Mouse (Mus musculus) intestine, embryonic 15.5 days (tissue): ENCODE results near the gene Mdm1. TPM values are rescaled to one million over a fixed set of nuclear protein-coding genes. Genes with fewer than 3 reads are reported as not detected.

ENCODE experiments used
- ATAC-seq: fragments of 200-750 bp; cut with Nextera tagmentation; 2 replicates; pipeline ENCODE4 v1.8.0; 2017; ENCODE audit warnings: moderate TSS enrichment, moderate library complexity
- H3K27ac ChIP-seq: fragments of 300-500 bp; sonication (generic); 2 replicates; pipeline ENCODE4 v1.5.1; 2015; ENCODE audit warnings: mild to moderate bottlenecking, inconsistent platforms
- H3K27me3 ChIP-seq: fragments of 300-500 bp; sonication (generic); replicated peaks from 2 replicates; pipeline ENCODE4 v1.6.1; 2015; ENCODE audit warnings: inconsistent platforms
- H3K36me3 ChIP-seq: fragments of 300-500 bp; sonication (generic); 2 replicates; pipeline ENCODE4 v1.6.1; 2015; ENCODE audit warnings: inconsistent platforms
- H3K4me1 ChIP-seq: fragments of 300-500 bp; sonication (generic); replicated peaks from 2 replicates; pipeline ENCODE4 v1.6.1; 2015; ENCODE audit warnings: inconsistent platforms
- H3K4me2 ChIP-seq: fragments of 300-500 bp; sonication (generic); replicated peaks from 2 replicates; pipeline ENCODE4 v1.6.1; 2015; ENCODE audit warnings: mild to moderate bottlenecking, inconsistent platforms
- H3K4me3 ChIP-seq: fragments of 300-500 bp; sonication (generic); replicated peaks from 2 replicates; pipeline ENCODE4 v1.5.1; 2015; ENCODE audit warnings: inconsistent platforms
- H3K9ac ChIP-seq: fragments of 300-500 bp; sonication (generic); 2 replicates; pipeline ENCODE4 v1.6.1; 2015; ENCODE audit warnings: inconsistent platforms
- H3K9me3 ChIP-seq: fragments of 300-500 bp; sonication (generic); 2 replicates; pipeline ENCODE4 v1.6.1; 2016; ENCODE audit warnings: inconsistent platforms
- WGBS: fragments of 180-500 bp; shearing (Covaris S2); methylation state at CpG from one replicate; pipeline ENCODE4 v1.1.7; 2015; 5-methylcytosine and 5-hydroxymethylcytosine counted together
- polyA plus RNA-seq: library from polyadenylated mRNA; unstranded; fragments of >200 nt; fragmentation: Nextera tagmentation; extraction: Ambion mirVana; gene quantifications from 2 replicates; pipeline ENCODE4 v1.2.1, GENCODE M21; 2015

Mdm1 gene
- 17.2 and 19.6 TPM in 2 replicates for polyA plus RNA-seq

GRCm38 (mm10) chr10:118141018-118141883 is at the start of gene Mdm1:
Gene Mdm1 (plus strand): TSS chr10:118141811.
- 5% methylated on average over 45 of the region's 47 CpGs for WGBS
- peak; percentile 100 for ATAC-seq
- peak within 1 kb of the TSS; percentile 87 for H3K4me3 ChIP-seq
- peak within 1 kb of the TSS; percentile 69 for H3K9ac ChIP-seq
- H3K4me1 ChIP-seq = no peaks in the 10 kb centered on the region
- H3K4me2 ChIP-seq = peak within 1 kb of the TSS; percentile 85
- H3K27me3 ChIP-seq = no peaks in the 10 kb centered on the region
- H3K27ac ChIP-seq = no peak within 1 kb of the TSS
- H3K9me3 ChIP-seq = no peaks in the 10 kb centered on the region
- H3K36me3 ChIP-seq = no peaks in the 10 kb centered on the region

- Histone ChIP-seq H3K4me1 (peaks cover under 1% of the 10 kb centered on the region; the same call in 1 of the 2 replicates), H3K4me2 (no peak overlapping the region), H3K4me3 (no peak overlapping the region), H3K9me3 (no peaks in the 10 kb centered on the region), H3K36me3 (no peaks in the 10 kb centered on the region), H3K27ac (no peak overlapping the region), H3K9ac (no peak overlapping the region), H3K27me3 (no peaks in the 10 kb centered on the region)
- 74% methylated on average over 6 of the region's 6 CpGs for WGBS
- ATAC-seq = no peak
Measured at GRCm38 (mm10) chr10:118092745-118093144, 48.9 kb upstream of the Mdm1 start.

GRCm38 (mm10) chr10:118093728-118094127 is 47.9 kb upstream of the Mdm1 start:
- no peaks in the 10 kb centered on the region for H3K9me3 ChIP-seq
- ATAC-seq = no peak
- H3K4me2 ChIP-seq = no peak overlapping the region
- no peaks in the 10 kb centered on the region for H3K36me3 ChIP-seq
- no peak overlapping the region for H3K4me3 ChIP-seq
- WGBS = 46% methylated on average over 9 of the region's 9 CpGs
- H3K27me3 ChIP-seq = no peaks in the 10 kb centered on the region
- H3K27ac ChIP-seq = no peak overlapping the region
- H3K9ac ChIP-seq = no peak overlapping the region
- H3K4me1 ChIP-seq = no peaks in the 10 kb centered on the region

- no peaks in the 10 kb centered on the region for H3K36me3 ChIP-seq
- H3K4me3 ChIP-seq = no peak overlapping the region
- no peaks in the 10 kb centered on the region for H3K4me1 ChIP-seq
- no peaks in the 10 kb centered on the region for H3K9me3 ChIP-seq
- WGBS = 87% methylated on average over 4 of the region's 4 CpGs
- H3K27me3 ChIP-seq = no peaks in the 10 kb centered on the region
- no peak overlapping the region for H3K4me2 ChIP-seq
- ATAC-seq = no peak
- no peak overlapping the region for H3K27ac ChIP-seq
- H3K9ac ChIP-seq = no peak overlapping the region
Measured at GRCm38 (mm10) chr10:118094853-118095252, 46.8 kb upstream of the Mdm1 start.

GRCm38 (mm10) chr10:118096223-118096622 is 45.4 kb upstream of the Mdm1 start:
- no peak overlapping the region for H3K27ac ChIP-seq
- no peaks in the 10 kb centered on the region for H3K4me1 ChIP-seq
- no peak overlapping the region for H3K9ac ChIP-seq
- H3K4me3 ChIP-seq = no peak overlapping the region
- H3K36me3 ChIP-seq = no peaks in the 10 kb centered on the region
- no peaks in the 10 kb centered on the region for H3K9me3 ChIP-seq
- 83% methylated on average over 6 of the region's 6 CpGs for WGBS
- H3K27me3 ChIP-seq = no peaks in the 10 kb centered on the region
- ATAC-seq = no peak
- no peak overlapping the region for H3K4me2 ChIP-seq

- Histone ChIP-seq H3K9me3 (no peaks in the 10 kb centered on the region), H3K4me3 (no peak overlapping the region), H3K27me3 (no peaks in the 10 kb centered on the region), H3K4me1 (no peaks in the 10 kb centered on the region), H3K27ac (no peak overlapping the region), H3K4me2 (no peak overlapping the region), H3K36me3 (no peaks in the 10 kb centered on the region), H3K9ac (no peak overlapping the region)
- 68% methylated on average over 3 of the region's 3 CpGs for WGBS
- no peak for ATAC-seq
Measured at GRCm38 (mm10) chr10:118097898-118098297, 43.7 kb upstream of the Mdm1 start.

- no peak overlapping the region for H3K9ac ChIP-seq
- H3K27ac ChIP-seq = no peak overlapping the region
- H3K27me3 ChIP-seq = no peaks in the 10 kb centered on the region
- H3K4me1 ChIP-seq = no peaks in the 10 kb centered on the region
- H3K36me3 ChIP-seq = no peaks in the 10 kb centered on the region
- no peaks in the 10 kb centered on the region for H3K9me3 ChIP-seq
- no peak overlapping the region for H3K4me2 ChIP-seq
- ATAC-seq = no peak
- 68% methylated on average over 5 of the region's 5 CpGs for WGBS
- H3K4me3 ChIP-seq = no peak overlapping the region
Measured at GRCm38 (mm10) chr10:118100570-118100969, 41.0 kb upstream of the Mdm1 start.

- Histone ChIP-seq H3K9me3 (no peaks in the 10 kb centered on the region), H3K36me3 (no peaks in the 10 kb centered on the region), H3K4me1 (no peaks in the 10 kb centered on the region), H3K27ac (no peak overlapping the region), H3K27me3 (no peaks in the 10 kb centered on the region), H3K4me3 (no peak overlapping the region), H3K9ac (no peak overlapping the region), H3K4me2 (no peak overlapping the region)
- ATAC-seq = no peak
- 88% methylated on average over 2 of the region's 2 CpGs for WGBS
Measured at GRCm38 (mm10) chr10:118101056-118101455, 40.6 kb upstream of the Mdm1 start.

- Histone ChIP-seq H3K36me3 (no peaks in the 10 kb centered on the region), H3K9me3 (no peaks in the 10 kb centered on the region), H3K4me3 (peak overlapping the region; percentile 37), H3K27me3 (no peaks in the 10 kb centered on the region), H3K27ac (no peak overlapping the region; the same call in 1 of the 2 replicates), H3K4me1 (no peaks in the 10 kb centered on the region), H3K9ac (peak overlapping the region; percentile 18; the same call in 1 of the 2 replicates), H3K4me2 (peak overlapping the region; percentile 70)
- ATAC-seq = peak; percentile 97
- WGBS = under 1% methylated on average over 20 of the region's 20 CpGs
Measured at GRCm38 (mm10) chr10:118103020-118103666, 38.5 kb upstream of the Mdm1 start.

- no peak overlapping the region for H3K4me3 ChIP-seq
- H3K4me1 ChIP-seq = no peaks in the 10 kb centered on the region
- H3K9ac ChIP-seq = no peak overlapping the region
- no peaks in the 10 kb centered on the region for H3K27me3 ChIP-seq
- no peak overlapping the region for H3K27ac ChIP-seq
- no peaks in the 10 kb centered on the region for H3K9me3 ChIP-seq
- no peaks in the 10 kb centered on the region for H3K36me3 ChIP-seq
- WGBS = 80% methylated on average over 10 of the region's 10 CpGs
- ATAC-seq = no peak
- H3K4me2 ChIP-seq = no peak overlapping the region
Measured at GRCm38 (mm10) chr10:118103906-118104305, 37.7 kb upstream of the Mdm1 start.

GRCm38 (mm10) chr10:118107031-118107430 is 34.6 kb upstream of the Mdm1 start:
- no peak overlapping the region for H3K4me3 ChIP-seq
- no peak overlapping the region for H3K9ac ChIP-seq
- H3K4me2 ChIP-seq = no peak overlapping the region
- H3K27me3 ChIP-seq = no peaks in the 10 kb centered on the region
- H3K36me3 ChIP-seq = no peaks in the 10 kb centered on the region
- H3K4me1 ChIP-seq = peaks cover 3% of the 10 kb centered on the region; the same call in 1 of the 2 replicates
- H3K9me3 ChIP-seq = no peaks in the 10 kb centered on the region
- H3K27ac ChIP-seq = no peak overlapping the region
- no peak for ATAC-seq
- WGBS = 72% methylated on average over 9 of the region's 9 CpGs

- H3K4me2 ChIP-seq = no peak overlapping the region
- WGBS = 24% methylated on average over 8 of the region's 8 CpGs
Measured at GRCm38 (mm10) chr10:118110006-118110920, 31.3 kb upstream of the Mdm1 start.

More at GRCm38 (mm10) chr10:118110006-118110920, 31.3 kb upstream of the Mdm1 start:
- no peak for ATAC-seq
- no peaks in the 10 kb centered on the region for H3K36me3 ChIP-seq
- H3K9ac ChIP-seq = no peak overlapping the region
- H3K27me3 ChIP-seq = no peaks in the 10 kb centered on the region
- H3K4me3 ChIP-seq = no peak overlapping the region
- peaks cover 3% of the 10 kb centered on the region; the same call in 1 of the 2 replicates for H3K4me1 ChIP-seq
- 0 out of 2 replicates have a peak overlapping the region, but pooled peaks have one; percentile 0 for H3K27ac ChIP-seq
- H3K9me3 ChIP-seq = no peaks in the 10 kb centered on the region
